Mouse (Mus musculus): Measurements from ENCODE around the gene Tm7sf2.

GRCm38 (mm10) chr19:6030520-6031280 lies 37.5 kb downstream of the Tm7sf2 start:
- TF ChIP-seq GATA1 (IDR thresholded peaks at IDR 0.05; ENCODE audit: borderline replicate concordance, low read length) (no peak), FLI1 (IDR thresholded peaks at IDR 0.05; ENCODE audit: low read length) (no peak)
